Mouse (Mus musculus) forebrain, embryonic 10.5 days (tissue): ENCODE data around the gene Snrpf. TPM values are rescaled to one million over a fixed set of nuclear protein-coding genes. Genes with fewer than 3 reads are reported as not detected.
"Not testable (repeated sequence)": the region's sequence is repeated elsewhere in the genome, so short reads cannot be mapped to it uniquely, and the experiment has no call there.

ENCODE experiments used
- DNase-seq: peaks from one replicate; pipeline ENCODE4 v3.0.0-alpha.2; 2017; ENCODE audit warnings: low spot score; ENCODE audit errors: extremely low spot score
- H3K27ac ChIP-seq: fragments of 300-500 bp; sonication (generic); 2 replicates; pipeline ENCODE4 v1.5.1; 2016; ENCODE audit warnings: mild to moderate bottlenecking
- H3K27me3 ChIP-seq: fragments of 300-500 bp; sonication (generic); 2 replicates; pipeline ENCODE4 v1.6.1; 2016; ENCODE audit warnings: mild to moderate bottlenecking; ENCODE audit not compliant: poor library complexity, severe bottlenecking
- H3K36me3 ChIP-seq: fragments of 300-500 bp; sonication (generic); replicated peaks from 2 replicates; pipeline ENCODE4 v1.6.1; 2016; ENCODE audit warnings: mild to moderate bottlenecking, moderate library complexity
- H3K4me1 ChIP-seq: fragments of 300-500 bp; sonication (generic); 2 replicates; pipeline ENCODE4 v1.6.1; 2016
- H3K4me3 ChIP-seq: fragments of 300-500 bp; sonication (generic); 2 replicates; pipeline ENCODE4 v1.5.1; 2016; ENCODE audit warnings: mild to moderate bottlenecking, moderate library complexity
- H3K9me3 ChIP-seq: fragments of 300-500 bp; sonication (generic); 2 replicates; pipeline ENCODE4 v1.6.1; 2016; ENCODE audit warnings: mild to moderate bottlenecking, moderate library complexity
- WGBS: fragments of 180-500 bp; shearing (Covaris S2); methylation state at CpG from one replicate; pipeline ENCODE4 v1.1.7; 2016; 5-methylcytosine and 5-hydroxymethylcytosine counted together
- polyA plus RNA-seq: library from polyadenylated mRNA; unstranded; fragments of >200 nt; fragmentation: Nextera tagmentation; extraction: Ambion mirVana; gene quantifications from 2 replicates; pipeline ENCODE4 v1.2.1, GENCODE M21; 2016

Snrpf gene
- polyA plus RNA-seq, 1 experiment from 2014 or later, result 205 TPM

DNA sequence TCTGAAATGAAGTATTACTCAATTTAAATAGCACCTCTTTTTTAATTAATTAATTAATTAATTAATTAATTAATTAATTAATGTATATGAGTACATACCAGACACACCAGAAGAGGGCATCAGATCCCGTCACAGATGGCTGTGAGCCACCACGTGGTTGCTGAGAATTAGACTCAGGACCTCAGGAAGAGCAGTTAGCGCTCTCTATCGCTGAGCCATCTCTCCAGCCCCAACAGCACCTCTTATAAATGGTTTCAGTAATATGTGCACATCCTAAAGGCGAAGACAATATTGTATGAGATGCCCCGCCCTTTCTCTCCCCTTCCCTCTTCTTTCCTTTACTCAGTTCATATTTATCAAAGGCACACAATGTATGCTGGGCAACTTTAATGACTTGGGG, 20.8 kb downstream of the Snrpf start:
- H3K9me3 ChIP-seq, result no peaks in the 10 kb centered on the region
- DNase-seq, result no peak
- H3K4me3 ChIP-seq, result no peak overlapping the region
- WGBS, result 88% methylated on average over 6 of the region's 6 CpGs
- H3K27me3 ChIP-seq, result no peaks in the 10 kb centered on the region
- no peaks in the 10 kb centered on the region for H3K4me1 ChIP-seq
- H3K27ac ChIP-seq, result no peak overlapping the region
- H3K36me3 ChIP-seq, result no peaks in the 10 kb centered on the region

DNA sequence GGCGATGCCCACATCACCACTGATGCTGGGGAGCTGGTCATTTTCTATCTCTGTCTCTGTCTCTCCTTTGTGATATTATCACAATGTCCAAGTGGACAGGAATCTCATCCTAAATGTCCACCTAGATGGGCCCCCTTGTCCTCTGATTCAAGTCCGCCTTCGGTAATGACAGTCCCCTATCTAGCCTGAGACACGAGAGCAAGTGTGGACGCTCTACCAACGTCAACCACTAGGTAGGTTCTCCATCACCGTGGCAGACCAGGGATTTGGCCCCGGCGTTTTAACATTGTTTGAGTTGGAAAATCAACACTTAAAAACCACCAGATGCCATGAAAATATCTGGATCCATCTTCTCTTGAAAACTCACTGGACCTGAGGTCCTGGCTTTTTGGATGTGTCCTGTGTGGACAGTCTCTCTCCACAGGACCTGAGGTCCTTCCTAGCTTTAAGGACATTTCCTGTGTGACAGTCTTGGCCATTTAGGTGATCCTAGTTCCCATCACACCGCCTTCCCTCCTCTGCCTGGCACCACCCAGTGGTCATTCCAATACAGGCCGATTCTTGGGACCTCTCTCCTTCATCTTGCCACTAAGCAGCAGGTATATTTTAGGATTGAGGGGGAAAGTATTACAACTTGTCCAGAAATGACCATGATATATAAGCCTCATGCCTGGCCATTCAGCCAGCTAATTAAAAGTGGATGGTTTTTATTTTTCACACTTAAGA, 21.5 kb downstream of the Snrpf start:
- WGBS, result 91% methylated on average over 11 of the region's 11 CpGs
- no peak for DNase-seq
- no peak overlapping the region for H3K4me3 ChIP-seq
- H3K27me3 ChIP-seq, result no peaks in the 10 kb centered on the region
- H3K27ac ChIP-seq, result no peak overlapping the region
- H3K4me1 ChIP-seq, result no peaks in the 10 kb centered on the region
- H3K36me3 ChIP-seq, result no peaks in the 10 kb centered on the region
- H3K9me3 ChIP-seq, result no peaks in the 10 kb centered on the region

DNA sequence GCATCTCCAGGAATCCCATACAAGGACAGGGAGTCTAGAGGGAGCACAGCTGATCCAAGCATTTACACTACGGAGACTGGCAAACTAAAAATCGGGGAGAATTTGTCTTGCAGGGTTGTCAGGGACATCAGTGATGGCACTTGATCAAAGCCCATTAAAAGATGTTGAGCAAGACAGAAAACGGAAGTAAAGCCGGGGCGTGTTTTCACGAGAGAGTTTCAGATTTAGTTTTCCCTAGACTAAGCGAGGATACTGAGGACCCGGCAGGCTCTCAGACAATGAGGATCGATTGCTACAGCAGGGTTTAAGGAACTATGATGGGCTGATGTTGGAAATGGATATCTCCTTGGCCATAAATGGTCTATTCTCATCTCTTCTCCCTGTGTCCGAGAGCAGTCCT, 22.4 kb downstream of the Snrpf start:
- Histone ChIP-seq H3K27me3 (no peaks in the 10 kb centered on the region), H3K4me1 (no peaks in the 10 kb centered on the region), H3K36me3 (no peaks in the 10 kb centered on the region), H3K9me3 (no peaks in the 10 kb centered on the region), H3K4me3 (no peak overlapping the region), H3K27ac (no peak overlapping the region)
- no peak for DNase-seq
- WGBS, result 92% methylated on average over 10 of the region's 10 CpGs

DNA sequence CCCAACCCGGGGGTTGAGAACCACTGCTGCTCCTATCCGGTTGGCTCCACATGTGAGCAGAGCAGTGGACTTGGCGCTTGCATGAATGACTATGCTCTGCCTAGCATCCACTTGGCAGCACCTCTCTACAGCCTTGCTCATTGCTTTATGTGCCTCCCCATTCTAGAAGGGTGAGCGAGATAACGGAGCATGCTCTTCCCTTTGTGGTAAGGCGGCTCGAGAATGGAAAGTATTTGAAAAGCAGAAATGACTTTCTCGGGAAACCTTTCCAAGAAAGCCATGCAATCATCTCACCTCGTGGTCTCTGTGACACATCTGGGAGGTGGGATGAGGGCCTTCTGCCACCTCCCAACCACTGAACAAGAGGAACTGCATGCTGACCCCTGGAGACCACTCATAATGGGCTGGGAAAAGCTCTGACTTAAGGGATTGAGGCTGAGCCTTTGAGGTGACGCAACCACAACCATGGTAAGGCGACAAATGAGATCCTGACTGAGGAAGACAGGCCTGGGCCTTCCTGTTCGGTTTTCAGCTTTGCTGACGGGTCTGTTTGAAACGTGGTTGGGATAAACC, 24.9 kb downstream of the Snrpf start:
- Histone ChIP-seq H3K9me3 (no peaks in the 10 kb centered on the region), H3K27ac (no peak overlapping the region), H3K4me1 (peaks cover 3% of the 10 kb centered on the region; the same call in 1 of the 2 replicates), H3K36me3 (no peaks in the 10 kb centered on the region), H3K4me3 (no peak overlapping the region), H3K27me3 (no peaks in the 10 kb centered on the region)
- 92% methylated on average over 14 of the region's 14 CpGs for WGBS
- no peak for DNase-seq

- no peak for DNase-seq
- WGBS, result 54% methylated on average over 9 of the region's 9 CpGs
- peaks cover 5% of the 10 kb centered on the region; the same call in 1 of the 2 replicates for H3K4me1 ChIP-seq
Measured at GRCm38 (mm10) chr10:93559786-93560185, 29.7 kb downstream of the Snrpf start.

DNA sequence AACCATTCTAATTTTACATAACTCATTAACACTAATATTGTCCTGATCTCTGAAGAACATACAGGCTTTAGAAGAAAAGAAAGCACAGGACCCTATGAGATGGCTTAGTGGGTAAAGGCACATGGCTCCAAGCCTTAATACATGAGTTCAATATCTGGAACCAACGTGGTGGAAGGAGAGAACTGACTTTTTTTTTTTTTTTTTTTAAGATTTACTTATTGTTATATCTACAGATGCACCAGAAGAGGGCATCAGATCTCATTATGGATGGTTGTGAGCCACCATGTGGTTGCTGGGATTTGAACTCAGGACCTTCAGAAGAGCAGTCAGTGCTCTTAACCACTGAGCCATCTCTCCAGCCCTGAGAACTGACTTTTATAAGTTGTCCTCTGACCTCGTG, 31.5 kb downstream of the Snrpf start:
- H3K4me1 ChIP-seq, H3K27me3 ChIP-seq, H3K9me3 ChIP-seq, H3K27ac ChIP-seq, H3K36me3 ChIP-seq, H3K4me3 ChIP-seq, DNase-seq: not testable (repeated sequence)
- 76% methylated on average over 2 of the region's 2 CpGs for WGBS

More at GRCm38 (mm10) chr10:93559786-93560185, 29.7 kb downstream of the Snrpf start:
- H3K27ac ChIP-seq, result no peak overlapping the region
- no peak overlapping the region for H3K4me3 ChIP-seq
- H3K9me3 ChIP-seq, result no peaks in the 10 kb centered on the region
- no peaks in the 10 kb centered on the region for H3K27me3 ChIP-seq
- no peaks in the 10 kb centered on the region for H3K36me3 ChIP-seq

DNA sequence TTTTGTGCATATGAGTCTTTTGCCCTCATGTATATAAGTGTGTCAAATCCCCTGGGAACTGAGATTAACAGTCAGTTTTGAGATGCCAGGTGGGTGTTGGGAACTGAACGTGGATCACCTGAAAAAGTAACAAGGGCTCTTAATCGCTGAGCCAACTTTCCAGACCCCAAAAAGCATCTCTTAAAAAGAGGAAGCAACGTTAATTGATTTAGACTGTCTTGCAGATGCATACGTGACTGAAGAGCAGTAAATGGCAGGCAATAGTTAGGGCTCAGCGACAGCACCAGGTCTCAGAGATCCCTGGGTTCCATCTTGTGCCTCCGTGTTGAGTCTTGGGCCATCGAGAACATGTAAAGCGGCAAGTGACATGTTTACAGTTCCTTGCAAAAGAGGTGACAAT, 36.9 kb downstream of the Snrpf start:
- H3K36me3 ChIP-seq, result no peaks in the 10 kb centered on the region
- H3K4me1 ChIP-seq, result 0 out of 2 replicates have a peak, but pooled peaks cover 3% of the 10 kb centered on the region
- DNase-seq, result no peak
- 91% methylated on average over 8 of the region's 8 CpGs for WGBS
- H3K4me3 ChIP-seq, result no peak overlapping the region
- H3K9me3 ChIP-seq, result no peaks in the 10 kb centered on the region
- H3K27me3 ChIP-seq, result 0 out of 2 replicates have a peak, but pooled peaks cover 4% of the 10 kb centered on the region
- no peak overlapping the region for H3K27ac ChIP-seq

GRCm38 (mm10) chr10:93549821-93550220, 39.7 kb downstream of the Snrpf start:
- Histone ChIP-seq H3K4me1 (peaks cover 7% of the 10 kb centered on the region; the same call in 1 of the 2 replicates), H3K9me3 (no peaks in the 10 kb centered on the region), H3K4me3 (no peak overlapping the region), H3K36me3 (no peaks in the 10 kb centered on the region), H3K27me3 (0 out of 2 replicates have a peak, but pooled peaks cover 4% of the 10 kb centered on the region), H3K27ac (no peak overlapping the region)
- DNase-seq, result no peak
- WGBS, result 89% methylated on average over 10 of the region's 10 CpGs

DNA sequence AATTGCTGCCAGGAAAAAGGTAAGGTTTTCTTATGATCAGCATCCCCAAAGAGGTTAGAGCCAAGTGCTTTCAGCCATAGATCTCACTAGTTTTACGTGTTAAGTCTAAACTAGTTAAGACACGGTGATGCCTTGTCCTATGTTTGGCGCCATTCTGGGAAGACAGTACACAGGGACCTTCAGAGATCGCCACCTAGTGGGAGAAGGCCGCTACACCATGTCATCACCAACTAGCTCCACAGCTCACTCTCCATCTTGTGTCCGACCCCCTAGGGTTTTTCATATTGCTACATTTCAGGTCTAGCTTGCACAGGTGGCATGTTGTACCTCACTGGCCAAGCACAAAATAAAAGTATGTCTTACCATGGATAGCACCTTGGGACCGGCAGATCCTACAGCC, 40.5 kb downstream of the Snrpf start:
- H3K27me3 ChIP-seq, result 0 out of 2 replicates have a peak, but pooled peaks cover 4% of the 10 kb centered on the region
- DNase-seq, result peak; percentile 77
- H3K36me3 ChIP-seq, result no peaks in the 10 kb centered on the region
- H3K4me3 ChIP-seq, result no peak overlapping the region
- peak overlapping the region; percentile 40; the same call in 1 of the 2 replicates for H3K27ac ChIP-seq
- WGBS, result 16% methylated on average over 7 of the region's 7 CpGs
- H3K9me3 ChIP-seq, result no peaks in the 10 kb centered on the region
- H3K4me1 ChIP-seq, result peaks cover 7% of the 10 kb centered on the region; the same call in 1 of the 2 replicates

GRCm38 (mm10) chr10:93547741-93548270, 41.7 kb downstream of the Snrpf start:
- Histone ChIP-seq H3K4me3 (no peak overlapping the region), H3K27ac (no peak overlapping the region), H3K27me3 (0 out of 2 replicates have a peak, but pooled peaks cover 4% of the 10 kb centered on the region), H3K36me3 (no peaks in the 10 kb centered on the region), H3K9me3 (no peaks in the 10 kb centered on the region), H3K4me1 (peaks cover 10% of the 10 kb centered on the region; the same call in 1 of the 2 replicates)
- 90% methylated on average over 4 of the region's 4 CpGs for WGBS
- no peak for DNase-seq

GRCm38 (mm10) chr10:93544172-93544571, 45.3 kb downstream of the Snrpf start:
- no peak for DNase-seq
- no peaks in the 10 kb centered on the region for H3K36me3 ChIP-seq
- H3K27me3 ChIP-seq, result peaks cover 21% of the 10 kb centered on the region
- no peak overlapping the region for H3K27ac ChIP-seq
- H3K4me3 ChIP-seq, result no peak overlapping the region
- H3K9me3 ChIP-seq, result no peaks in the 10 kb centered on the region
- WGBS, result 86% methylated on average over 5 of the region's 5 CpGs
- peaks cover 29% of the 10 kb centered on the region for H3K4me1 ChIP-seq

DNA sequence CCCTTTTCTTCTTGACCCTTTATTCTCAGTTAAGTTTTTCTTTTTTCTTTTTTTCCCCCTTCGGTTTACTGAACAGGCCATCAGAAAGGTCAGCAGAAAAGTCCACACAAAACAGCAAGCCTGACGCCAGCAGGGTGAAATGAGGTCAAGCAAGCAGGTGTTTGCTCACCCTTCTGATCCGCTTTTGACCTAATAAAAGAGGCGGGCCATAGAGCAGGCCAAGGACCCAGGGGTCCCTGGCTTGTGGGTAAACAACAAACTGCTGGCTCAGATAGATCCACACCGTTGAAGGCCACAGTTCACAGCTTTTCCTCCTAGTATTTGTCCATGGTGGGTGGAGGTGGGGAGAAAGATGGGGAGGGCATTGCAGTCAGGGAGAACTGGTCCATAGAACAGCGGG, 46.3 kb downstream of the Snrpf start:
- Histone ChIP-seq H3K4me1 (peaks cover 27% of the 10 kb centered on the region), H3K4me3 (no peak overlapping the region), H3K36me3 (no peaks in the 10 kb centered on the region), H3K27me3 (peaks cover 27% of the 10 kb centered on the region), H3K9me3 (no peaks in the 10 kb centered on the region), H3K27ac (no peak overlapping the region)
- WGBS, result 59% methylated on average over 6 of the region's 6 CpGs
- no peak for DNase-seq

DNA sequence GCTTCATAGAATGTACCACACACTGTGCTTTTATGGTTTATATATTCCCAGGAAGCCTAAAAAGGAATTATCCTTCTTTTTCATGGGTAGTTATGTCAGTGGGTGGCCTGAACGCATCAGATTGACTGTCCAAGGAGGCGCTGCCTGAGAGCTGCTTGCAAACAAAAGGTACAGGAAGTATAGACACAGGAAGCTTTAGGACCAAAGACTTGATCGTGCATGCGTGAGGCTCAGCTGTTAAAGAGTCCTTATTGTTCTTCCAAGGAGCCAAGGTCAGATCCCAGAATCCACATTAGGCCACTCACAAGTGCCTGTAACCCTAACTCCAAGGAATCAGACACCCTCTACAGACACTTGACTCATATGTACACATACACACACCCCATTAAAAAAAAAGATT, 47.1 kb downstream of the Snrpf start:
- no peak overlapping the region for H3K27ac ChIP-seq
- DNase-seq, result no peak
- no peaks in the 10 kb centered on the region for H3K9me3 ChIP-seq
- H3K36me3 ChIP-seq, result no peaks in the 10 kb centered on the region
- H3K4me1 ChIP-seq, result peaks cover 27% of the 10 kb centered on the region
- 49% methylated on average over 4 of the region's 4 CpGs for whole genome bisulfite sequencing
- H3K4me3 ChIP-seq, result no peak overlapping the region
- peaks cover 34% of the 10 kb centered on the region for H3K27me3 ChIP-seq
